Mouse (Mus musculus) lung, embryonic 15.5 days (tissue): ENCODE measurements around the gene Stk4. TPM values are rescaled to one million over a fixed set of nuclear protein-coding genes. Genes with fewer than 3 reads are reported as not detected.

Experiments used
- polyA plus RNA-seq: library from polyadenylated mRNA; unstranded; fragments of >200 nt; fragmentation: Nextera tagmentation; extraction: Ambion mirVana; gene quantifications from 2 replicates; pipeline ENCODE4 v1.2.1, GENCODE M21; 2015

Stk4 gene
- polyA plus RNA-seq, 1 experiment from 2014 or later: 23.2 TPM

Other genes starting within 250 kb of the Stk4 start
- 1.8 and 1.9 TPM in 2 replicates for gene Ccn5, start 249.5 kb upstream of the Stk4 start, polyA plus RNA-seq
- gene Kcnk15, start 216.7 kb upstream of the Stk4 start, polyA plus RNA-seq: not detected in 2 replicates
- gene Rims4, start 151.6 kb upstream of the Stk4 start, polyA plus RNA-seq: 0.11 and 0.19 TPM in 2 replicates
- gene Ywhab, start 75.4 kb upstream of the Stk4 start, polyA plus RNA-seq: 329 and 333 TPM in 2 replicates
- gene Pabpc1l, start 44.9 kb upstream of the Stk4 start, polyA plus RNA-seq: 1.2 TPM in 2 replicates
- 52.3 and 53.0 TPM in 2 replicates for gene Tomm34, start 847 bp downstream of the Stk4 start, polyA plus RNA-seq
- not detected in 2 replicates for gene Kcns1, start 100.8 kb downstream of the Stk4 start, polyA plus RNA-seq
- gene Wfdc5, start 112.4 kb downstream of the Stk4 start, polyA plus RNA-seq: not detected in 2 replicates
- not detected in 2 replicates for gene Wfdc12, start 120.3 kb downstream of the Stk4 start, polyA plus RNA-seq
- not detected in 2 replicates for gene Wfdc15a, start 129.8 kb downstream of the Stk4 start, polyA plus RNA-seq
- gene Wfdc15b, start 151.3 kb downstream of the Stk4 start, polyA plus RNA-seq: 0.45 TPM in 1 of 2 replicates, not detected in the other
- gene Svs2, start 168.1 kb downstream of the Stk4 start, polyA plus RNA-seq: not detected in 2 replicates
- not detected in 2 replicates for gene Svs3b, start 186.3 kb downstream of the Stk4 start, polyA plus RNA-seq
- gene Svs4, start 208.1 kb downstream of the Stk4 start, polyA plus RNA-seq: not detected in 2 replicates
- gene Svs3a, start 218.9 kb downstream of the Stk4 start, polyA plus RNA-seq: not detected in 2 replicates
- not detected in 2 replicates for gene Svs6, start 246.4 kb downstream of the Stk4 start, polyA plus RNA-seq